Mouse (Mus musculus): ENCODE data around the gene Mthfd1l.

DNA sequence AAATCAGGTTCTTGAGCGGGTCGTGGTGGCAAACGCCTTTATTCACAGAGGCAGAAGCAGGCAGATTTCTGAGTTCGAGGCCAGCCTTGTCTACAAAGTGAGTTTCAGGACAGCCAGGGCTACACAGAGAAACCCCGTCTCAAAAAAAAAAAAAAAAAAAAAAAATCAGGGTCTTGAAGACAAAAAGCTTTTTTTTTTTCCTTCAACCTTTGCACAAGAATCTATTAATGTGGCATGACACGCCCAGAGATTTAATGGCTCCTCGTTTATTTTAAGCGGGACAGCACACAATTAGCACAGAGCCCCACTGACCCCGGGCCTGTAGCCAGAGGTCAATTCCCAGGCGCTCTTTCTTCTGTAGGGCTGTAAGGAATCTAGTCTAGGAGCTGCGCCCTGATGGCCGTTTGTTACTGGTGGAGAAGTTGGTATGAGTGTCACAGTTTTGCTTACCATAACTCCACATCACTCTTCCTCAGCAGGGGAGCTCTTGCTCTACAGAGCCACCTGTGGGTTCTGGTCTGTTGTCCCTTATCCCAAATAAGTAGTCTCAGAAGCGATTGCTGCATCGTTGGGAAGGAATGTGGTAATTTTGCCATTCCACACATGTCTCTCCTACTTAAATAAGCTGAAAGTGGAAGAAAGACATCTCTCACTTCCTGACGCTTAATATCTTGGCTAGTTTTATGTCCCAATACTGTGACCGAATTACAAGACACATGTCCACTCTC, 172.3 kb downstream of the Mthfd1l start:
- TF ChIP-seq CTCF (IDR thresholded peaks at IDR 0.05; ENCODE audit: extremely low read depth, insufficient read depth, insufficient read length, insufficient replicate concordance): no peak
- no peak for TF ChIP-seq POLR2A (IDR thresholded peaks at IDR 0.05; ENCODE audit: low read depth, low read length)
